Comparison of ENCODE assay signal across 26 mouse cellular contexts in the genomic region with DNA sequence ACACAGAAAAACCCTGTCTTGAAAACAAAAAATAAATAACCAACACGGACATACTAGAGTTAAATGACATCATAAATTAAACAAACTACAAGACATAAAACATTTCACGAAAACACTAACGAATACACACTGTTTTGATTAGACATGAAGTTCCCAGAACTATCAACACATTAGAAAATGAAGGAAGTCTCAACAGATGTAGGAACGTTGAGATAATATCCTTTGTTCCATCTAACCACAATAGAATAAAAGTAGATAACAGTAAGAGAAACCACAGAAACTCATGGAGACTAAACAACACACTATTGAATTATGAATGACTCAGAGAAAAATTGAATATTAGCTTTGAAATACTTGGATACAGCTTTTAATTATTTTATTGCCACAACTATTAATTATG. TPM values are rescaled to one million over a fixed set of nuclear protein-coding genes. Genes with fewer than 3 reads are reported as not detected.
DNase-seq lines count a peak whose midpoint lies in the region; ATAC-seq and TF ChIP-seq lines count a peak whose summit lies in the region.
"Had no signal": no experiment of that assay in that cellular context is flagged by ENCODE, and none has a peak within 500 bp of the region (broad histone marks: within the 10 kb centered on the region; RNA-seq: fewer than 3 reads in every experiment).

No protein-coding gene starts in this region.

- no peaks in the 10 kb centered on the region for H3K27me3 ChIP-seq in G1E (ENCODE audit: insufficient read depth, low read length)
- H3K27me3 ChIP-seq in MEL (ENCODE audit: control insufficient read depth in 1 of 2, insufficient read depth in 2 of 2, low read length in 2 of 2): no peaks in the 10 kb centered on the region
- H3K27me3 ChIP-seq: CH12.LX had no signal

- no peak overlapping the region for H3K4me3 ChIP-seq in G1E (ENCODE audit: low read depth, low read length)
- H3K4me3 ChIP-seq in MEL (ENCODE audit: control insufficient read depth in 1 of 2, insufficient read depth in 1 of 2, low read depth in 2 of 2, low read length in 2 of 2): no peak overlapping the region

- no peak overlapping the region for H3K9ac ChIP-seq in MEL (ENCODE audit: control insufficient read depth, low read depth, low read length, poor library complexity, severe bottlenecking)

- TF ChIP-seq CTCF in G1E (IDR thresholded peaks at IDR 0.05; ENCODE audit: low read depth, low read length) (no peak), MEL (IDR thresholded peaks at IDR 0.05 in 2 of 3, conservative IDR thresholded peaks at IDR 0.05 in 1 of 3; ENCODE audit: control insufficient read depth in 1 of 3, insufficient read depth in 1 of 3, low read depth in 2 of 3, low read length in 3 of 3, poor library complexity in 1 of 3, severe bottlenecking in 1 of 3) (no peak)

- peak; percentile 55 to 65 for TF ChIP-seq EP300 in MEL (IDR thresholded peaks at IDR 0.05; ENCODE audit: low read depth in 1 of 2, low read length in 2 of 2)

- no peaks in the 10 kb centered on the region for H3K79me2 ChIP-seq in MEL (ENCODE audit: control insufficient read depth, insufficient read depth, low read length, poor library complexity)

- no peak for DNase-seq in G1E (ENCODE audit: low spot score)
- DNase-seq in MEL (ENCODE audit: low read depth, low spot score): peak; percentile 14
- no peak for DNase-seq in layer of hippocampus, postnatal 36 days
- DNase-seq in adrenal gland, adult (ENCODE audit: inconsistent age in 2 of 2, low spot score in 1 of 2): no peak
- DNase-seq: adrenal gland, adult 2 months; adrenal gland, adult 8-10 months; adrenal gland, postnatal 10 days; adrenal gland, postnatal 14 days; adrenal gland, postnatal 25 days; adrenal gland, postnatal 36 days; B cell, adult 2 months; cerebellum, adult 11 months; cerebellum, adult 11-12 months; cerebellum, adult 18-20 months; cerebellum, adult 2 months; cerebellum, adult 8-10 months; cerebellum, adult 9-10 months had no signal

- TF ChIP-seq RAD21 in MEL (IDR thresholded peaks at IDR 0.05; ENCODE audit: low read depth, low read length): no peak

- no peak for TF ChIP-seq POLR2A in MEL (IDR thresholded peaks at IDR 0.05; ENCODE audit: control insufficient read depth in 1 of 2, insufficient read depth in 1 of 2, low read depth in 1 of 2, low read length in 2 of 2, poor library complexity in 1 of 2)

- ATAC-seq in G1E (ENCODE audit: extremely low read depth, insufficient number of reproducible peaks, low FRiP score, poor library complexity, severe bottlenecking): peak; percentile 89
- ATAC-seq: activated CD4-positive, CD25-positive, alpha-beta regulatory T cell, adult 4 months; CD4-positive, CD25-positive, alpha-beta regulatory T cell, adult 4 months; Patski had no signal

- peaks cover 12% of the 10 kb centered on the region for H3K4me1 ChIP-seq in G1E (ENCODE audit: insufficient read depth, low read depth, low read length)
- peaks cover 2 to 5% of the 10 kb centered on the region in 2 experiments; a peak in 2 of 4 replicates for H3K4me1 ChIP-seq in MEL (ENCODE audit: control insufficient read depth in 1 of 2, insufficient read depth in 2 of 2, low read length in 2 of 2)

- H3K9me3 ChIP-seq in G1E (replicated peaks): no peaks in the 10 kb centered on the region
- no peaks in the 10 kb centered on the region for H3K9me3 ChIP-seq in MEL (replicated peaks; ENCODE audit: insufficient read depth, low read length)

- no peaks in the 10 kb centered on the region for H3K36me3 ChIP-seq in G1E (replicated peaks)
- peaks cover 0 to 5% of the 10 kb centered on the region in 2 experiments; a peak in 2 of 4 replicates for H3K36me3 ChIP-seq in MEL (ENCODE audit: control insufficient read depth in 1 of 2, insufficient read depth in 2 of 2, low read length in 2 of 2)

- no peak overlapping the region for H3K27ac ChIP-seq in MEL (ENCODE audit: control insufficient read depth, low read depth, low read length)

TF ChIP-seq in MEL, 35 proteins besides CTCF, POLR2A, EP300 and RAD21:
- TF ChIP-seq NELFE (IDR thresholded peaks at IDR 0.05; ENCODE audit: low read depth, low read length) (no peak), USF2 (IDR thresholded peaks at IDR 0.05; ENCODE audit: borderline replicate concordance in 1 of 2, insufficient read depth in 1 of 2, low read depth in 1 of 2, low read length in 2 of 2) (no peak), NRF1 (IDR thresholded peaks at IDR 0.05; ENCODE audit: insufficient read depth, low read depth, low read length, poor library complexity, severe bottlenecking) (no peak), TCF12 (IDR thresholded peaks at IDR 0.05; ENCODE audit: low read depth, low read length) (peak; percentile 33; the same call in 1 of the 2 replicates), CHD1 (IDR thresholded peaks at IDR 0.05; ENCODE audit: low read depth, low read length) (no peak), MAFK (IDR thresholded peaks at IDR 0.05; ENCODE audit: borderline replicate concordance, low read depth, low read length) (no peak), ZKSCAN1 (IDR thresholded peaks at IDR 0.05; ENCODE audit: low read depth, low read length) (no peak), E2F4 (IDR thresholded peaks at IDR 0.05; ENCODE audit: borderline replicate concordance, low read depth, low read length) (no peak), SIN3A (IDR thresholded peaks at IDR 0.05; ENCODE audit: low read length) (no peak), RCOR1 (IDR thresholded peaks at IDR 0.05; ENCODE audit: low read depth, low read length) (no peak), MXI1 (IDR thresholded peaks at IDR 0.05; ENCODE audit: low read depth, low read length) (no peak; the same call in 1 of the 2 replicates), TAL1 (IDR thresholded peaks at IDR 0.05; ENCODE audit: low read length) (no peak), ETS1 (IDR thresholded peaks at IDR 0.05; ENCODE audit: low read depth, low read length) (peak; percentile 26; the same call in 1 of the 2 replicates), MYC (IDR thresholded peaks at IDR 0.05; ENCODE audit: low read depth, low read length) (no peak), JUND (IDR thresholded peaks at IDR 0.05; ENCODE audit: low read depth, low read length) (no peak), POLR2AphosphoS2 (IDR thresholded peaks at IDR 0.05; ENCODE audit: low read length) (no peak), BHLHE40 (IDR thresholded peaks at IDR 0.05; ENCODE audit: borderline replicate concordance, low read depth, low read length) (no peak), GABPA (IDR thresholded peaks at IDR 0.05; ENCODE audit: low read depth, low read length) (no peak), MEF2A (IDR thresholded peaks at IDR 0.05; ENCODE audit: extremely low read depth, insufficient replicate concordance, low read depth, low read length, poor library complexity, severe bottlenecking) (no peak), TBP (IDR thresholded peaks at IDR 0.05; ENCODE audit: low read depth, low read length) (no peak), USF1 (IDR thresholded peaks at IDR 0.05; ENCODE audit: low read depth, low read length) (no peak), ELF1 (IDR thresholded peaks at IDR 0.05; ENCODE audit: low read depth, low read length) (no peak), MAZ (IDR thresholded peaks at IDR 0.05; ENCODE audit: low read depth, low read length) (no peak), SMC3 (IDR thresholded peaks at IDR 0.05; ENCODE audit: low read depth, low read length) (no peak), GATA1 (IDR thresholded peaks at IDR 0.05; ENCODE audit: low read depth, low read length) (0 out of 2 replicates have a peak, but pooled peaks have one; percentile 32), KAT2A (conservative IDR thresholded peaks at IDR 0.05; ENCODE audit: low read depth, low read length) (no peak)

RNA-seq across cellular contexts. Expression of gene Gm3952, which starts 14.0 kb away (rescaled TPM):
- total RNA-seq in G1E (2014; fragmentation: Nextera tagmentation) (not detected in 2 replicates), G1E (2017) (not detected in 2 replicates), MEL (2012; rRNA removed) (not detected in 2 replicates)
- polyA plus RNA-seq in G1E (2012) (not detected in 2 replicates), MEL (2012; ENCODE audit: insufficient read depth in 1 of 2, insufficient read length in 2 of 2, low read depth in 1 of 2, low replicate concordance in 2 of 2, missing spikeins in 1 of 2) (not detected)
- total RNA-seq in layer of hippocampus, postnatal 36 days (2021): not detected
- total RNA-seq: adrenal gland, adult 18-20 months; adrenal gland, adult 2 months; adrenal gland, adult 8-10 months; adrenal gland, postnatal 10 days; adrenal gland, postnatal 14 days; adrenal gland, postnatal 25 days; adrenal gland, postnatal 36 days; adrenal gland, postnatal 4 days; CH12.LX; ES-E14 had no signal
- polyA plus RNA-seq: activated CD4-positive, CD25-positive, alpha-beta regulatory T cell, adult 4 months; adrenal gland, adult 2 months; brain, embryonic 14.5 days; C2C12; CD4-positive, CD25-positive, alpha-beta regulatory T cell, adult 4 months; cerebellum, adult 2 months; Patski had no signal
